Mouse (Mus musculus) limb, embryonic 15.5 days (tissue): ENCODE data around the gene Oit3. TPM values are rescaled to one million over a fixed set of nuclear protein-coding genes. Genes with fewer than 3 reads are reported as not detected.
A peak's percentile ranks its signal among the peaks of the same experiment; 100 is the strongest.

Experiments
- ATAC-seq: fragments of 200-750 bp; cut with Nextera tagmentation; 2 replicates; pipeline ENCODE4 v1.8.0; 2017; ENCODE audit warnings: low read depth, moderate TSS enrichment; ENCODE audit not compliant: insufficient number of reproducible peaks, low FRiP score, low TSS enrichment
- H3K27ac ChIP-seq: fragments of 300-500 bp; sonication (generic); 2 replicates; pipeline ENCODE4 v1.5.1; 2015; ENCODE audit warnings: moderate library complexity, mild to moderate bottlenecking, inconsistent platforms
- H3K27me3 ChIP-seq: fragments of 300-500 bp; sonication (generic); 2 replicates; pipeline ENCODE4 v1.6.1; 2015; ENCODE audit warnings: inconsistent platforms
- H3K36me3 ChIP-seq: fragments of 300-500 bp; sonication (generic); 2 replicates; pipeline ENCODE4 v1.6.1; 2015; ENCODE audit warnings: inconsistent platforms
- H3K4me1 ChIP-seq: fragments of 300-500 bp; sonication (generic); 2 replicates; pipeline ENCODE4 v1.6.1; 2015; ENCODE audit warnings: inconsistent platforms
- H3K4me2 ChIP-seq: fragments of 300-500 bp; sonication (generic); 2 replicates; pipeline ENCODE4 v1.6.1; 2015; ENCODE audit warnings: mild to moderate bottlenecking, inconsistent platforms
- H3K4me3 ChIP-seq: fragments of 300-500 bp; sonication (generic); 2 replicates; pipeline ENCODE4 v1.5.1; 2015; ENCODE audit warnings: mild to moderate bottlenecking, inconsistent platforms
- H3K9ac ChIP-seq: fragments of 300-500 bp; sonication (generic); 2 replicates; pipeline ENCODE4 v1.6.1; 2015; ENCODE audit warnings: inconsistent platforms
- H3K9me3 ChIP-seq: fragments of 300-500 bp; sonication (generic); 2 replicates; pipeline ENCODE4 v1.6.1; 2016; ENCODE audit warnings: inconsistent platforms
- WGBS: fragments of 180-500 bp; shearing (Covaris S2); methylation state at CpG from one replicate; pipeline ENCODE4 v1.1.7; 2015; 5-methylcytosine and 5-hydroxymethylcytosine counted together
- polyA plus RNA-seq: library from polyadenylated mRNA; unstranded; fragments of >200 nt; fragmentation: Nextera tagmentation; extraction: Ambion mirVana; gene quantifications from 2 replicates; pipeline ENCODE4 v1.2.1, GENCODE M21; 2015

Oit3 gene
- polyA plus RNA-seq, 1 experiment from 2014 or later: 1.2 TPM

DNA sequence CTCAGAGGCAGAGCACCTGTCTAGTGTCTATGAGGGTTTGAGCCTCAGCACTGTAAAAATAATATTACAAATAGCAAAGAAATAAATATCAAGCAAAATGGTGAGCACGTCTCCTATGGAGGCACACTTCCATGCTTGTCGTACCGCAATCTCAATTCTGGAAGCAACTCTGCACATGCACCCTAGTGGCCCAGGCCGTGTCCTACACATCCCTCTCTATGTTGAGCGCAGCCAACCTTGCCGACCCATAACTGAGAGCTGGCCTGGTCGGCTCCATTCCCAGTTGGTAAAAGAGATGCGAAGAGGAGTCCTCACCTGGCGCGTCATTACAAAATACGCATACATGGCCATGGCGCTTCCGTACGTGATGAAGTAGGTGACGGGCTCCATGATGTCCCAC, 13.1 kb upstream of the Oit3 start:
- Histone ChIP-seq H3K4me1 (no peaks in the 10 kb centered on the region), H3K9me3 (no peaks in the 10 kb centered on the region), H3K36me3 (peaks cover 46% of the 10 kb centered on the region), H3K9ac (no peak overlapping the region), H3K27ac (no peak overlapping the region), H3K4me3 (no peak overlapping the region), H3K4me2 (no peak overlapping the region), H3K27me3 (no peaks in the 10 kb centered on the region)
- ATAC-seq: no peak
- WGBS: 95% methylated on average over 15 of the region's 15 CpGs

DNA sequence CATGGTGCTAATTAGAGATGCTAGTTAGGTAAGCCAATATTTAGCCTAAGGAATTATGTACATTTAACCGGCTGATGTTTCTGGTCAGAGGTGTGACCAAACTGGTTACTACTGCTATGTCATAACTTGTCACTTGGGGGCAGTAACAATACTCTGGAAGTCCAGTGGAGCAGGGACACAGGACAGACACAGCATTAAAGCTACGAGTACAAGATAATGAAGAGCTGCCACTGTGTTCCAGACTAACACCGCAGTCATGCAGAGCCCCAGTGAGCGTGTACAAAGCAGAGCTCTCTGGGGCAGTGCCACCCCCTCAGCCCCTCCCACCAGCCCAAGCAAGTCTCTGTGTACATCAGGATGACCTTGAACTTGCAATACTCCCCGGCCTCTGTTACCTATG, 10.3 kb upstream of the Oit3 start:
- WGBS: 50% methylated on average over 5 of the region's 5 CpGs
- Histone ChIP-seq H3K27me3 (no peaks in the 10 kb centered on the region), H3K9ac (no peak overlapping the region), H3K4me3 (no peak overlapping the region), H3K27ac (no peak overlapping the region), H3K36me3 (peaks cover 61% of the 10 kb centered on the region), H3K9me3 (no peaks in the 10 kb centered on the region), H3K4me1 (no peaks in the 10 kb centered on the region), H3K4me2 (no peak overlapping the region)
- no peak for ATAC-seq

DNA sequence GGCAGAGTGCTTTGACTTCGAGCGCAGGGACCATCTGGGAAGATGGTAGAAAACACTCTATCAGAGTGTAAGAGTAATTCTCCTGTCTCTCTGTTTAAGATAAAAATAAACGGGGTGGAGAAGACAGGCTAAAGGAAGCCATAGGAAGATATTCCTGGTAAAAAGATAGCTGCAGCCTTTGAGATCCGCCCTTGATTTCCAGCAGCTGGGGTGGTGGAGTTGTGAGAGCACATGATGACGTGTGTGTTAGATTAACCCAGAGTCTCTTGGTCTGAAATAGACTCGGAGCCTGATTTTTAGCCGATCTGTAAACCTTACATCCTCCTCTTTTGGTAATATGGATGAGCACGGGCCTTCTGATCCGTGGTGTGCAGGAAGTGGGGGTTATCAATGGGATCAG, 6.0 kb upstream of the Oit3 start:
- no peak overlapping the region for H3K4me2 ChIP-seq
- no peak for ATAC-seq
- no peaks in the 10 kb centered on the region for H3K4me1 ChIP-seq
- no peaks in the 10 kb centered on the region for H3K9me3 ChIP-seq
- 73% methylated on average over 9 of the region's 9 CpGs for WGBS
- H3K4me3 ChIP-seq: no peak overlapping the region
- no peaks in the 10 kb centered on the region for H3K27me3 ChIP-seq
- H3K36me3 ChIP-seq: peaks cover 32% of the 10 kb centered on the region
- H3K27ac ChIP-seq: no peak overlapping the region
- H3K9ac ChIP-seq: no peak overlapping the region

DNA sequence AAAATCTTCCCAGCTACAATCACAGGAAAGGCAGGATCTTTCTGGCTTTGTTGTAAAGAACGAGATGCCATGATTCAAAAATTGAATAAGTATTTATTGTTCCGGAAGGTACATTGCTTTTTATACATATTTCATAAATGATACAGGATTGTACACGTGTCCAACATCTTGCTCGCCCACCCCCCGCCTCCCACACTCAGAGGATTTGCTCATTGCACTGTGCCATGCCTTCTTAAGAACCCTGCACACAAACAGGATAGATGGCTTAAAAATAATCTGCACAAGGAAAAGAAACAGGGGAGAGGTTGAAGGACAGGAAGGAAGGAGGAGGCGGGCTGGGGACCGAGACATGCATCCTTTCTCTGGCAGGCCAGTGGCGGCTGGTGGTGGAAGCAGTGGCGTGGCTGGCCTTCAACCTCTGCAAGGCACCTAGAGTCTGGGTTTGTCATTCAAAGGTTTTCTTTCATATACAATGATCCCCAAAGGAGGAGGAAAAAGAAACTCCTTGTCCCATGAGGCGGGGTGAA, 5.4 kb upstream of the Oit3 start:
- Histone ChIP-seq H3K4me2 (no peak overlapping the region), H3K36me3 (peaks cover 32% of the 10 kb centered on the region), H3K4me1 (no peaks in the 10 kb centered on the region), H3K27me3 (no peaks in the 10 kb centered on the region), H3K4me3 (no peak overlapping the region), H3K27ac (no peak overlapping the region), H3K9ac (no peak overlapping the region), H3K9me3 (no peaks in the 10 kb centered on the region)
- ATAC-seq: no peak
- 88% methylated on average over 10 of the region's 10 CpGs for WGBS

DNA sequence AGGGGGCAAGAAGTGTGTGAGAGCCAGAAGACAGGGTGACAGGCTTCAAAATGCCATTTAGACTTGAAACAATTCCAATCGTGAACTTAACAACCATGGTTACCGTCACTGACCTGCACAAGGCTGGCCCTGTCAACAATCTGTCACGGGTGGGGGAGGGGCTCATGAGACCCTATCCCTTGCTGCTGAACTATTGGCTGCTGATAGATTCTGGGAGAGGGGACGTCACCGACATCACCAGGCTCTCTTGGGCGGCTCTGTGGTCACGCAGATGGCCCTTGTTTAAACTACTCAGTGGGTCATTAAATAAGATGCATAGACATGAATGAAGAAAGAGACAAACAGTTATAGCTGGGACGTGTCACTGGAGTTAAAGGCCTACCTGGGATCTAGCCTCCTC, 3.1 kb upstream of the Oit3 start:
- Histone ChIP-seq H3K9ac (no peak overlapping the region), H3K9me3 (no peaks in the 10 kb centered on the region), H3K36me3 (peaks cover 15% of the 10 kb centered on the region), H3K27me3 (no peaks in the 10 kb centered on the region), H3K27ac (no peak overlapping the region), H3K4me2 (no peak overlapping the region), H3K4me1 (peaks cover 10% of the 10 kb centered on the region), H3K4me3 (no peak overlapping the region)
- no peak for ATAC-seq
- 51% methylated on average over 8 of the region's 8 CpGs for WGBS

DNA sequence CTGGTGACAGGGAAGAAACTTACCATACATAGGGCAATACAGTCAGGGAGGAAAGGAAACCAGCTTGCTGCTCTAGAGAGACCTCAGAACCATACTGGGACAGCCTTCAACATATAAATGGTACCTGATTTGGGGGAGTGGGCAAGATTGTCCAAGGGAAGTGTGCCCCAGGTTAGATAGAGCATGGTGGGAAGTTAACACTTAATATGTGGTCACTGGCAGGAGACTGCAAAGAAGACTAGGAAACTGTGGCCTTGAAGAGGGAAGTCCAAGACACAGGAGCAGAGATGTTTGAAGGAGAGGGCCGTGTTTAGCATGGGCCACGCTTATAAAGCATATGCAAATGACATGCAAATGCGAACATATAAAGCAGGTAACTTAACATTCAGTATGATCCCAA, 2.5 kb upstream of the Oit3 start:
- no peaks in the 10 kb centered on the region for H3K27me3 ChIP-seq
- 85% methylated on average over 3 of the region's 3 CpGs for WGBS
- H3K4me3 ChIP-seq: no peak overlapping the region
- no peaks in the 10 kb centered on the region for H3K9me3 ChIP-seq
- H3K4me1 ChIP-seq: peaks cover 16% of the 10 kb centered on the region
- H3K9ac ChIP-seq: no peak overlapping the region
- H3K4me2 ChIP-seq: no peak overlapping the region
- H3K36me3 ChIP-seq: peaks cover 14% of the 10 kb centered on the region
- H3K27ac ChIP-seq: no peak overlapping the region
- no peak for ATAC-seq

DNA sequence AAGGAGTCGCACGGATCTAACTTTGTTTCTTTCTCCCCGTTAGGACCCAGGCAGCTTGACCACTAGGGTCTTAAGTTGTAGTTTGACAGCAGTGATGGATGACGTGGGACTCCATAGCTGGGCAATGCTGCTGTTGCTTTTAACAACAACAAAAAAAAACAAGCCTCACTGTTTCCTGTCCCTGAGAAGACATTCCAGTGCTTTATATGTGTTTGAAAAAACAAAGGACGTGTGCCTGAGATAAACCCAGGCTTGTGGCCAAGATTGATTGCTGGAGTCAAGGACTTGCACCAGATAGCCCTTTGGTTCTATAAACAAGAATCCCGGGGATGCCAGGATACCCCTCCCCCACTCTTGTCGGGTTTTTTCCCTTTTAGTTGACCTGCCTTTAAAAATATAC, 1.6 kb upstream of the Oit3 start:
- Histone ChIP-seq H3K27me3 (no peaks in the 10 kb centered on the region), H3K36me3 (peaks cover 8% of the 10 kb centered on the region), H3K4me2 (no peak overlapping the region), H3K27ac (no peak overlapping the region), H3K9ac (no peak overlapping the region), H3K9me3 (no peaks in the 10 kb centered on the region), H3K4me1 (peaks cover 21% of the 10 kb centered on the region), H3K4me3 (no peak overlapping the region)
- ATAC-seq: no peak
- WGBS: 24% methylated on average over 7 of the region's 7 CpGs

DNA sequence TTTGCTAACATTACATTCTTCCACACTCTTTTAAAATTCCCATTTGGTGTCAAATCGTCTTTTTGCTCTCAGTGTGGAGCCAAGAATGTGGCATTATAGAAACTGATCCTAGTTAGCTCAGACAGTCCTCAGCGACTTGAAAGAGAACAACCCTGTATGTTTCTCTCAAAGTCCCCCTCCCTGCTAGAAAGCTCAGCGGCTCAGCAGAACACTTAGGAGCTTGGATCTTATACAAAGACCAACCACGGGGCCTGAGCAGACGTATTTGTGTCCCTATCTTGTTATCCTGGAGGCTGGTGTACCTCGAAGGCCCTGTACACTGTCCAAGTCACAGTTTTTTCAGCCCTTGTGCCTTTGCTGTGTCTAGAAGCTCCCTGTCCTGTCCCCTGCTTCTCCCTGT, 1.4 kb downstream of the Oit3 start:
- H3K27me3 ChIP-seq: no peaks in the 10 kb centered on the region
- H3K9me3 ChIP-seq: no peaks in the 10 kb centered on the region
- 32% methylated on average over 6 of the region's 6 CpGs for WGBS
- H3K4me1 ChIP-seq: peaks cover 21% of the 10 kb centered on the region
- peak overlapping the region; percentile 14; the same call in 1 of the 2 replicates for H3K4me2 ChIP-seq
- peak overlapping the region; percentile 75 for H3K27ac ChIP-seq
- no peaks in the 10 kb centered on the region for H3K36me3 ChIP-seq
- no peak overlapping the region for H3K4me3 ChIP-seq
- no peak for ATAC-seq
- H3K9ac ChIP-seq: no peak overlapping the region

DNA sequence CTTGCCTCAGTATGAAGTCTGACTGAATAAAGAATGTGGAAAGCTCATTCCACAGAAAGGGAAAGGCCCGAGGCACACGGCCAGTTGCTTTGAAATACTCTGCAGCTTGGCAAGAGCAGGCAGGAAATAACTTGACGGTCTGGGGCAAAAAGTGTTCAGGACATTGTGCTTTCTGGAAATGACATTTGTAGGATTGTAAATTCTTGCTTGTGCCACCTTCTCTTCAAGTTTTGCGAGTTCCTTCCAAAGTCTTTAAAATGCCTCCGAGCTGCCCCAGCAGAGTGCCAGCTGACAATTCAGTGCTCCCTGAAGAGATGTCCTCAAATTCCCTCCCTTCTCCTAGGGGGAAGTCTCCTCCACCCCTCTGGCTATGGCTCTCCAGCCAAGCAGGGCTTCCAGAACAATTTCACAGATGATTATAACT, 2.1 kb downstream of the Oit3 start:
- Histone ChIP-seq H3K4me3 (no peak overlapping the region), H3K27ac (peak overlapping the region; percentile 75), H3K9me3 (no peaks in the 10 kb centered on the region), H3K4me2 (no peak overlapping the region), H3K36me3 (no peaks in the 10 kb centered on the region), H3K9ac (no peak overlapping the region), H3K27me3 (no peaks in the 10 kb centered on the region), H3K4me1 (peaks cover 21% of the 10 kb centered on the region)
- peak; percentile 69; the same call in 1 of the 2 replicates for ATAC-seq
- WGBS: 7% methylated on average over 5 of the region's 5 CpGs

DNA sequence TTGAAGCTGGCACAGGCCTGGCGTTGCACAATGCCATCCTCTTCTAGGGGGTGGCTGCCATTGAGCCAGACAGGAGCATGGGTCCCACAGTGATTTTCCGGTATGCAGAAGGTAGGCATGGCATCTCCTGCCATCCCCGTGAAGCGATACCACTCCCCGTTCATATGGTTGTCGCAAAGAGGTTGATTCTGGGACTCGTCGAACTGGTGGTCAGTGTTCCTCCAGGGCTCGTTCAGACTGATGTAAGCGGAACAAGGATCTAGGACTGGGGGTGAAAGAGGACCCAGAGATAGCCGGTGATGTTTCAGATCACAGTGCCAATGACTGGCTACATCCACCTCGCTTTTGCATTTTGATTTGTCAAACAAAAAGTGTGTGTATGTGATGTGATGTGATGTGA, 2.9 kb downstream of the Oit3 start:
- H3K9me3 ChIP-seq: no peaks in the 10 kb centered on the region
- ATAC-seq: no peak
- H3K4me1 ChIP-seq: peaks cover 21% of the 10 kb centered on the region
- H3K27ac ChIP-seq: no peak overlapping the region
- no peak overlapping the region for H3K4me3 ChIP-seq
- no peak overlapping the region for H3K9ac ChIP-seq
- no peak overlapping the region for H3K4me2 ChIP-seq
- H3K36me3 ChIP-seq: no peaks in the 10 kb centered on the region
- WGBS: 93% methylated on average over 12 of the region's 12 CpGs
- H3K27me3 ChIP-seq: no peaks in the 10 kb centered on the region

DNA sequence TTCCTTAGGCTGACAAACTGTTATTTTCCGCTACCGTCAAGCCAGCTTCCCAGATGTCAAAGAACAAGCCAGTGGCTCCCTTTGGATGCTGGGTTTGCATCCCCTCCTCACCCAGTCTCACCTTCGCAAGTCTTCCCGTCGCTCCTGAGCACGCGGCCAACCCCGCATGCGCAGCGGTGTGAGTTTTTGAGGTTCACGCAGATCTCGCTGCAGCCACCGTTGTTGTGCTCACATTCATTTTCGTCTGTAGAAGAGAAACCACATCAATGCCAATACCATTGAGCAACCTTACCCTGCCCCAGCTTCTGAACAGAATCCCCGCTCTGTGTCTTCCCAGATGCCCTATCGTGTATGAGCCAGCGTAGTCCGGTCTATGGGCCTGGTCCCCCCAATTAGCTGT, 5.8 kb downstream of the Oit3 start:
- no peak overlapping the region for H3K27ac ChIP-seq
- peaks cover 21% of the 10 kb centered on the region for H3K4me1 ChIP-seq
- H3K36me3 ChIP-seq: no peaks in the 10 kb centered on the region
- no peaks in the 10 kb centered on the region for H3K9me3 ChIP-seq
- no peak overlapping the region for H3K4me2 ChIP-seq
- no peak for ATAC-seq
- H3K27me3 ChIP-seq: no peaks in the 10 kb centered on the region
- no peak overlapping the region for H3K4me3 ChIP-seq
- WGBS: 91% methylated on average over 18 of the region's 18 CpGs
- no peak overlapping the region for H3K9ac ChIP-seq

DNA sequence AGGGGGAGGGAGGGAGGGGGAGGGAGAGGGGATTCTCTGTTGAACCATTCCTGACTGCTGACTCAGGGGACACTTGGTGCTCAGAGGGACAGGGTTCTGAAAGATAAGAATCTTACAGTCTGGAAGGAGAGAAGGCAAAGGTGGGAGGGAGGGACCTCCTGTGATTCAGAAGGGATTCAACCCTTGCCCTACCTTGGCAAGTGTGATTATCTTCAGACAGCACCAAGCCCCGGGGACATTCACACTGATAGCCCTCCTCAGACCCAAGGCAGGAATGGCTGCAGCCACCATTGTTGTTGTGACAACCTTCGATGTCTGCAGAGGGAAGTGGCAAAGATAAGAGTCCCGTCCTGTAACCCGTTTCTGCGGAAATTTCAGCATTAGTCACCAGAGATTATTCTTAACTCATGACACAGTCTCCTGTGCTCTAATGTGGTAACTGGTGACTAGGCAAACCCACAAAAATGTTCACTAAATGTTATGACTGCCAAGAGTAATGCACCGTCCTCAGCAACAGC, 10.8 kb downstream of the Oit3 start:
- H3K36me3 ChIP-seq: no peaks in the 10 kb centered on the region
- no peaks in the 10 kb centered on the region for H3K9me3 ChIP-seq
- H3K4me2 ChIP-seq: no peak overlapping the region
- peaks cover 4% of the 10 kb centered on the region; the same call in 1 of the 2 replicates for H3K4me1 ChIP-seq
- H3K4me3 ChIP-seq: no peak overlapping the region
- H3K27me3 ChIP-seq: no peaks in the 10 kb centered on the region
- WGBS: 48% methylated on average over 6 of the region's 6 CpGs
- no peak overlapping the region for H3K27ac ChIP-seq
- no peak for ATAC-seq
- no peak overlapping the region for H3K9ac ChIP-seq
